Mouse (Mus musculus) layer of hippocampus, adult 8-10 months (tissue): ENCODE data around the gene Rnf138rt1. TPM values are rescaled to one million over a fixed set of nuclear protein-coding genes. Genes with fewer than 3 reads are reported as not detected.
A peak's percentile ranks its signal among the peaks of the same experiment; 100 is the strongest.

Experiments used
- DNase-seq, 2 experiments: peaks; one replicate each; pipeline ENCODE4 v3.0.0; 2022; ENCODE audit warnings: low spot score in 2 of 2
- total RNA-seq, 4 experiments: library from RNA; stranded (reverse); gene quantifications; 2 replicates each; pipeline ENCODE4 v1.2.4; 2022

Gene Rnf138rt1
- 1 to 10 TPM in 1 of 4 experiments, under 1 TPM in 3; 0.45 to 1.4 (median 0.93) TPM for total RNA-seq

DNA sequence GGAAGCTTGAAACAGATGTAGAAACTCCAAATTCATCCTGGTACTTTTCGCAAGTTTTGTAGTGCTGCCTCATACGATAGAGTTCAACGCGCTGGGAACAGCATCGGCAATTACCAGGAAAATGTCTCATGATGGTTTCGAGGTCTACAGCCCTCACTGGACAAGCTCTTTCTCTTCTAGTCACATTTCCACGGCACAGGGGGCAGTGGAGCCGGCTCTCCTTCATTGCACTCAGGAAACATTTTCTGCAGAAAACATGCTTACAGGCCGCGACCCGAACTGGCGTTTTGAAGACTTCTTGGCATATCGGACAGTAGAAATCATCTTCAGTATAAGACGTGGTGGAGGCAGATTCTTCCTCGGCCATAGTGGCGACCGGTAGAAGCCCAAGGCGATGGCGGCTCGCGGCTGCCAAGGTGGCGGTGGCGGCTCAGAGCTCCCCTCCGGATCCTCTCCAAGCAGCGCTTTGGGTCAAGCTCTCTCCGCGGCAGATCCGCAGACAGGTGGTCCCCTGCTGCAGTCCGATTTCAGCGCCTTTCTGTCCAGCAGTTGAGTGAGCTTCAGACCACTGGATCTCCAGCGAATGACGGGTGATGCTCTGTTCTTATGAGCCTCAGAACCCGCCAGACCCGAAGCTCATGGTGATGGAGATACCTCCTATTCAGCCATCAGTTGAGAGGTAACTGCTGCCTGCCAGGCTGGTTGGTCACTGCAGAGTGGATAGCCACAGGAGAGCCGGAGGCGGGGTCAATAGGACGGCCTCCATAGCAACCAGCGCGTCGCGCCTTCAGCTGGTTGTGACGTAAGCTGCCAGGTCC lies at the start of gene Rnf138rt1:
Rnf138rt1 (minus strand) TSS at position 713 of the 818 bp plus-strand sequence.
- peak; percentile 4 to 8 for DNase-seq

DNA sequence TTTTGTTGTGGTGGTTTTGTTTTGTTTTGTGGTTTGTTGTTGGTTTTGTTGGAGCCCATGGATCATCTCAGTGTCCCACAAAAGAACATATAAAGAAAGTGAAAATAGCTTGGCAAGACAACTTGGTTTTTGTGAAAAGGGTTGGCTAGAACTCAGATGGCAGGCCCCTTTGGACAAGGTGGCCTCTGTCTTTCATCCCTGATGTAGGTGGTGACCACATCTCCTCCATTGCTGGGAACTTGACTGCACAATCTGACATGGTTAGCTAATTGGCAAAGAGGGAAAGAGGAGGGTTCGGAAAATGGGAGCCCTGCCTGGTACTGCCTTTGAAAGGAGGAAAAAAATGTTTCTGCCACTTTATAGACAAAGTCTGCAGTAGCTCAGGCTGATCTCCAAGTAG lies 46.1 kb upstream of the Rnf138rt1 start:
- DNase-seq: peak in 1 of 2 experiments; percentile 3

DNA sequence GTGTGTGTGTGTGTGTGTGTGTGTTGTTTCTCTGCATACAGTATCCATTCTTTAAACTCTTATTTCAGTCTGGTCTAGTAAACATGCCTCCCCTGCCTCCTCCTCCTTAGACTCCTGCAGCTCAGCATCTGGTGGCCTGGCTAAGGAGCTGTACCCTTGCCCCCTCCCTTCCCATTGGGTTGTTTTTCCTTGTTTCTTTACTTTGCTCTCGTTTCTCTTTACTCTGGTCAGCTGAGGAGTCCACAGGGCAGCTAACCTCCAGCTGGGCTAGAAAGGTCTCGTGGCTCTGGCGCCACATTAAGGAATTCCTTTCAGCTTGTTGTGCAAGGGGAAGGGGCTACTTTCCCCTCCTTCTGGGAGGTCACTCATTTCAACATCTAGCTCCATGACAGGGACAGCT lies 5.2 kb upstream of the Rnf138rt1 start:
- no peak for DNase-seq

DNA sequence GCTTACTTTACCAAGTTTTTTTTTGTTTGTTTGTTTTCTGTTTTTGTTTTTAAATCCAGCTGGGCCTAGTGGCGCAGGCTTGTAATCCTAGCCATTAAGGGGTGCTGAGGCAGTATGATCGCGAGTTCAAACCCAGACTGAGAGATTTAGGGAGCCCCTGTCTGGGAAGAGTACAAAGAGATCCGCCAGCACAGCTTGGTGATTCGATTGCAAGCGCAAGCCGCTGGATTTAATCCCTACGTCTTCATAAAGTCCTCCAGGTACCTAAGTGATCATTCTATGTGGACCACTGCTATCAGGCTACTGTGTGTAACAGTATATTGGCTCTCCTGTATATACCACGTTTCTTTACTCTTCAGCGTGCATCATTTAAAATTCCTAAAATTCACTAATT lies 303 bp upstream of the Rnf138rt1 start:
- DNase-seq: no peak

GRCm38 (mm10) chrX:163745996-163746395 lies 15.1 kb downstream of the Rnf138rt1 start:
- no peak for DNase-seq

GRCm38 (mm10) chrX:163743896-163744295 lies 17.2 kb downstream of the Rnf138rt1 start:
- no peak for DNase-seq

GRCm38 (mm10) chrX:163738904-163739303 lies 22.2 kb downstream of the Rnf138rt1 start:
- peak in 1 of 2 experiments; percentile 3 for DNase-seq

GRCm38 (mm10) chrX:163734145-163734544 lies 27.0 kb downstream of the Rnf138rt1 start:
- no peak for DNase-seq

DNA sequence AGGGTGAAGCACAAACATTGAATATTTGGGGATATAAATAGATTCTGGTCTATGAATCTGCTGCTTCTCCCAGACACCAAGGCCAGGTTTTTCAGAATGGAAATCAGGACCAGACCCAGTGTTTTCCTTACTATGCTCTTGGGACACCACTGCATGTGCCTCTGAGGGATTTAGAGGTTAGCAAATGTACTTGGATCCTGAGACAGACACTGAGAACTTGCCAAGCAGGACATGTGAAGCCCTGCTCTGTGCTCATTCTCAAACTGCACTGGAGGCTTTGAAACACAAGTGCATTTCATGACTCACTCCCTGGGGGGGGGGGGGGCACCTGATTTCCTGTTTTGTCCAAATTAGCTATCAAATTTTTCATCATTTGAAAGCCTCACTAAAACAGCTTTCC lies 37.5 kb downstream of the Rnf138rt1 start:
- peak in 1 of 2 experiments; percentile 3 for DNase-seq

GRCm38 (mm10) chrX:163722785-163723577 lies 38.1 kb downstream of the Rnf138rt1 start:
- no peak for DNase-seq

- no peak for DNase-seq
Measured at GRCm38 (mm10) chrX:163720597-163720996, 40.5 kb downstream of the Rnf138rt1 start.

Other genes starting within 250 kb of the Rnf138rt1 start
- gene Grpr, start 211.7 kb downstream of the Rnf138rt1 start, total RNA-seq: 1 to 10 TPM; 1.8 to 2.6 (median 2.5) TPM
- gene Ap1s2, start 147.7 kb upstream of the Rnf138rt1 start, total RNA-seq: 10 to 100 TPM; 33.4 to 38.9 (median 35.7) TPM
- 10 to 100 TPM; 32.3 to 47.4 (median 38.7) TPM for gene Zrsr2, start 197.3 kb upstream of the Rnf138rt1 start, total RNA-seq